Mouse (Mus musculus) kidney, adult 2 months (tissue): ENCODE data around the gene Cmas.

Source experiments
- CTCF ChIP-seq: fragments of 200-500 bp; conservative IDR thresholded peaks from 2 replicates; pipeline ENCODE4 v1.5.1; 2011; ENCODE audit warnings: low read depth, mild to moderate bottlenecking, control low read depth, low read length, moderate library complexity, mixed read lengths; ENCODE audit not compliant: insufficient read depth, insufficient read length
- POLR2A ChIP-seq: fragments of 200-500 bp; IDR thresholded peaks from one replicate; pipeline ENCODE4 v1.6.1; 2011; ENCODE audit warnings: low read depth, low read length, control low read depth

- TF ChIP-seq CTCF (no peak), POLR2A (no peak)
Observed at GRCm38 (mm10) chr6:142764933-142765332, 8.4 kb downstream of the Cmas start.
